Mouse (Mus musculus): ENCODE data around the gene Atp13a5.

Gene Atp13a5

DNA sequence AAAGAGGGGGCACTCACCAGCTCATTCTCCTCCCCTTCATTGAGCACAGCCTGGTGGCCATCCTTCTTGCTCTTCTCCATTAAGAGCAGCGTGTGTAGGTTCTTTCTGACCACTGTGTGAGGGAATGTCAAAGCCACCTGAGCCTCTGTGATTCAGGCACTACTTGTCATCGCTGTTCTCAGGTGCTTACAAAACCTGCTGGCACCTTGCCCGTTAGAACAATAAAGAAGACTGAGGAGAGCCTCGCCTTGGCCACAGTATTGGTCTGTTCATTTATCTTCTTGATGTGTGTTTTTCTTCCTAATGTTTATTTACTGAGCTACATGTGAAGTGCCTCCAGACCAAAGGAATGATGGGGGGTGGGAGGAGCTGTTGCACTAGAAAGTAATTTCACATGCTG is at the start of gene Atp13a5:
TSS of gene Atp13a5 (minus strand) at position 275 of the 400 bp plus-strand sequence.
- in situ Hi-C loops (cut with MboI; ENCODE audit: unreplicated experiment in 2 of 2) = no loop called here

DNA sequence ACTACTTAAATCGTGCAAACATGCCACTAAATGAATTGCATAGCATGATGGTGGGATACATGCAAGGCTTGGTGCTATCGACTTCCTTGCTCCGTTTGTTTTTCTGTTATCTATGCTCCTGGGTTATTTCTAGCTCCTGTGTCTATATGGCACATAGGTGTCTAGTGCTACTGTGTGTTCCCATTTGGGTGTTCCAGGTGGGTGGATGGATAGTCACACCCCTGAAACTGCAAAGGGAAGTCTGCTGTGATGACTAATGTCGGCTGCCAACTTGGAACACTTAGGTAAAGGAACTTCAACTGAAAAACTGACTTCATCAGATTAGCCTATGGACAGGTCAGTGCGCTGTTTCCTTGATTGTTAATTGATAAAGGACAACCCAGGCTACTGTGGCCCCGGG is 36.3 kb upstream of the Atp13a5 start:
- in situ Hi-C loops (cut with MboI; ENCODE audit: unreplicated experiment in 2 of 2) = no loop called here

DNA sequence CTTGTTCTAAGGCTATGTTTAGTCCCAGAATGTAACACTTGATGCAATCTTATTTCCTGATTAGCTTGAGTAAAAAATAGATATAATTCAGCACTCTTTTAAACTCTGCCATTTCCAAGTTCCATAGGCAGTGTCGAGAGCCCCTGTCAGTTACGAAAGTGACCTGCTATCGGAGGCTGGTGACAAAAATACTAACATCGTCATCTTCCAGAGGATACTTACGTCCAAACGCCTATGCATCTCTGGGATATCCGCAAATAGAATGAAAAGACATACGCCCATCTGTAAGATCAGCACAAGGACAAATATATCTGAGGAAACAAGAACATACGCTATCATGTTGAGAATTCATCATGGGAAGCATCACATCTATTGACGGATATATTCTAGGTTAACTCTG is 28.8 kb upstream of the Atp13a5 start:
- in situ Hi-C loops (cut with MboI; ENCODE audit: unreplicated experiment in 2 of 2) = no loop called here

DNA sequence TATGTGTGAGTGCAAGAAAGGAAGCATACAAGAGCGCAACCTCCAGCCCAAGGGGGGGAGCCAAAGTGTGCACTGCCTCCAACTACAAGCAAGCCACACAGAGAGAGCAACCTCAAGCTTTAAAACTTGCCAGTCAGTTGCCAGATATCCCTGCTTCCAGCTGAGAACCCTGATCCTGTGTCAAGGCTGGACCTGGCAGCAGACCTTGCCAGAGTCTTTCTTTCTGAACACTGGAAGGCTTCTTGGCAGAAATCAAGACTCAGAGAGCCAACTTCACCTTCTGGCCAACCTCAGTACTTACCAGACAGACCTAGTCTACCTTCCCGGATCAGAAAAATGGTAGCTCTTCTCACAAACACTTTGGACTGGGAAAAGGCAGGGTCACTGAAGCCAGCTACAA is 20.5 kb upstream of the Atp13a5 start:
- in situ Hi-C loops (cut with MboI; ENCODE audit: unreplicated experiment in 2 of 2) = no loop called here

DNA sequence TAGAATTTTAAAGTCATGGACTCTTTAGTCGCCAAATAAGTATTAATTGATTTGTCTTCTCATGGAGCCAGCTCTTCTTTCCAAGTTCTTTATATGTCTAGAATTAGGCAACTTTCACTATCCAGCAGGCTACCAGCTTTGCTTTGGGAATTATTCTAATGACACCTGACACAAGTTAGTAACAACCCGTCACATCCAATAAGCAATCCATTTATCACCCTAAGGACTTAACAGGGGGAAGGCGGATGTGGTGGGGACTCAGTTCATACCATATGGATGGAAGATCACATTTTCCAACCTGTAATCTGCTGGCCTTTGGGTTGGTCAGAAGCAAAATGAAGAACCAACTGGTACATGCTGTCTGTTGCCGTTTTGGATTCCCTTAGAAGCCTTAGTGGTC is 6.2 kb upstream of the Atp13a5 start:
- in situ Hi-C loops (cut with MboI; ENCODE audit: unreplicated experiment in 2 of 2) = no loop called here

DNA sequence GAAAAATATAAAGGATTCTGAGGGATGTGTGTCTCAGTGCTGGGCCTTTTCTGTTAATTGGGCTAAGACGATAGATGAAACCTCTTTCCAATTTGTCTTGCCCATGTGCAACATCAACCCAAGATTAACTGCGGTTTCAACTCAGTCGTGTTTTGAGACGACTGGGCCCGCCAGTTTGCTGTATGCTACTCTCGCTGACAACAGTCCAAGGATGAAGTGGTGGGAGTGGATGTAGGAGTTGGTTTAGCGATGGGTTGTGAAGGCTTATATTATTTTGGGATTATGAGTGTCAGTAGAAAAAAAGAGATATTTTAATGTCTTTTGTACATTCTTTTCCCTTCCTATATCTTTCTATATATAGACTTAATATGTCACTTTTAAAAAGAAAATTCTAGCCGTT is 3.9 kb downstream of the Atp13a5 start:
- in situ Hi-C loops (cut with MboI; ENCODE audit: unreplicated experiment in 2 of 2) = no loop called here

DNA sequence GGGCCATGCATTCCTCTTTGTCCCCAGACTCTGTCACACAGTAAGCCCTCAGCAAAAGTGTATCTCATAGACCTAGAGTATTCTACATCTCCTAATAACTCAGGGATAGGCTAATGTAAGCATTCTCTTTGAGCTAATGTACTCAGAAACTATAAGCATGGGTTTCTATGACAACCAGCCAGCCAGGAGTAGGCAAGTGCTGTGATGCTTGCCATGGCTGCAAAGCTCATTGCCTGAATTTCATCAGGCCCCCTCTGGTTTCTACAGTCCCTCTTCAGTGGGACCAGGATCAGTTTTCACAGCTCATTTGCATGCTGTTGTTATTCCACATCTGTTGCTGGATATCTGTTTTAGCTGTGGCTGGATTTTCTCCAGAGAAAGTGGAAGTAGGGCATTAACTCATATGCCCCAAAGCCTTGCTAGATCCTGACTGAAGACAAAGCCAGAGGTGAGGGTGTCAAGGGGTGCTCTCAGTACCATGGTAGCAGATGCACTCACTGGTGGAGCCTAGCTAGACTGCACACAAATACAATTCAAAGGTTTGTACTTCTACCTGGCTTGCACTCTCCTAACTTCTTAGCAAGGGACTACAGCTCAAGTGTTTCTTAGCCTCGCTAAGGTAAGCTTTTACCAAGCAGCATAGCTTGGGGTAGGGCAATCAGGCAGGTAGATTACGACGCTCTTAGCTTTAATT is 47.0 kb downstream of the Atp13a5 start:
- in situ Hi-C loops (cut with MboI; ENCODE audit: unreplicated experiment in 2 of 2) = no loop called here

DNA sequence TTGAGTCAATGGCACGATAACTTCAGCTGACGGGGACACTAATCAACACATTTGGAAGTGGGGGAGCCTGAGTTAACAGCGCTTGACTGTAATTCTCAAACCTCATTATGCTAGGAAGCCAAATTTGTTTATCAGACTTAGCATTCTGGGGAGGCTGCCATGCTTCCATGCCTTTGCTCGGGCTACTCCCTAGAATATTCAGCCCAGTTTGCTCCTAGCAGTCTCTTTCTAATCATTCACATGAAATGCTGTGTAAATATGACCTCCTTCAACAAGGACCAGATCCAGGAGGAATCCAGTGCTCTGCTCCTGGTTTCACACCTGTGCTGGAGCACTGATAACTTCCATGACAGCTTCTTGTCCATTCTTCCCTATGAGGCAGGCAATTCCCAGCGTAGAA is 47.6 kb downstream of the Atp13a5 start:
- in situ Hi-C loops (cut with MboI; ENCODE audit: unreplicated experiment in 2 of 2) = no loop called here

DNA sequence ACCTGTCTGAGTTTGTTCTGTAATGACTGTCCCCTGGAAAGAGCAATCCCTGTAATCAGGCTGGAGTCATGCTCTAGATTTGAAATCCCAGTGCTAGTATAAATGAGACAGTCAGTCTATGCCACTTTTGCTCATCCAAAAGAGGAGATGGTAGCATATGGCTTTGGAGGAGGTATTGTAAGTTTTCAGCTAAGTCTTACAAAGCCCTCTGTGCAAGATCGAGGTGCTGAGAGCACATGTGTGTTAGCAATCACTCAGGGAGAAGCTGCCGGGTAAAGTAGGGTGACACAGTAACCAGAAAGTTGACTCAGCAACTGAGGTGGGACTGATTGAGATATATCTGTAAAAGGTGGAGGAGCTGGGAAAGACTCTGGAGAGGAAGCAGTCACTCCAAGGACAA is 49.3 kb downstream of the Atp13a5 start:
- in situ Hi-C loops (cut with MboI; ENCODE audit: unreplicated experiment in 2 of 2) = no loop called here

DNA sequence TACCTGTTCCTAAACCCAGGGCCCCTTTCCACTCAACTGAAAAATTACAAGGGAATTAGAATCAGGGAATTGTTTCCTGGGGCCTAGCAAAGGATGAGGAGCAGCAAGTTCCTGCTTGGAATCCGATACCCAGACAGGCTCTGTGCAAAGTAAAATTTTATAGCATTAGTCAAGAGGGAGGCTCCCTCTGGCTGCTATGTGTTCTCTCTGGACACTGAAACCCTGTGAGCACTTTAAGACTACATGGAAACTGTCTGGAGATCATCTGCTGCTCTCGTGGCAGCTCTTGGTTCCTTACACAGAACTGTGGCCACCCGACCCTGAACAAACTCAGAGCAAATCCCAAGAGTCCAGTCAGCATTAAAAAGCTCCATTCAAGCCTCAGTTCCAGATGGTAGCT is 50.6 kb downstream of the Atp13a5 start:
- in situ Hi-C loops (cut with MboI; ENCODE audit: unreplicated experiment in 2 of 2) = no loop called here

DNA sequence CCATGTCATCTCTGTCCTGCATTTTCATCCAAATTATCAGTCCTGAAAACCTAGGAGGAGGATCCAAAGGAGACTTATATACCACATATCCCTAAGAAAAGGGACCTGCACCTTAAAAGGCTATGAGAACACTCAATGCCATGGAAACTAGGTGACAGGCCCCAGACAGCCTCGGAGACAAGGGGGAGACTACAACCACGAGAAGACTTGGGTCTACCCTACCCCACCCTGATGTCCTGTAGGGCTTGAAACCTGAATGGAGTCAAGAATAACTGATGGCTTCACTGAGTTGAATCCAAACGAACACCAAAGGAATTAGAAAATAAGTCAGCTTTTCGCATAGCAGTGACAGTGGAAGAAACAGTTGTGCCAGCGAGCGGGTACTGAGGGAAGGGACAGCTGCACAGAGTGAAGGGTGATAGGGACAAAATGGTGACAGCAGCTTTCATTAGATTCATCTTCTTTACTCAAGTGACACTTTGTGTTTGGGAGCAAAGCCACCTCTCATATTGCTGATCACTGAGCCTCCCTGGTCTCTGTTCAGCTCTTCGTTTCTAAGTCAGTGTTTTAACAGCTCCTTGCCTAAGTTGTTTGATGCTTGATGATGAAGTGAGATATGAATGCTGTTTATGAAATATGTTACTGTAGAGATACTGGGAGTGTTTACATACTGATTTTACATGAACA is 53.2 kb downstream of the Atp13a5 start:
- in situ Hi-C loops (cut with MboI; ENCODE audit: unreplicated experiment in 2 of 2) = no loop called here

DNA sequence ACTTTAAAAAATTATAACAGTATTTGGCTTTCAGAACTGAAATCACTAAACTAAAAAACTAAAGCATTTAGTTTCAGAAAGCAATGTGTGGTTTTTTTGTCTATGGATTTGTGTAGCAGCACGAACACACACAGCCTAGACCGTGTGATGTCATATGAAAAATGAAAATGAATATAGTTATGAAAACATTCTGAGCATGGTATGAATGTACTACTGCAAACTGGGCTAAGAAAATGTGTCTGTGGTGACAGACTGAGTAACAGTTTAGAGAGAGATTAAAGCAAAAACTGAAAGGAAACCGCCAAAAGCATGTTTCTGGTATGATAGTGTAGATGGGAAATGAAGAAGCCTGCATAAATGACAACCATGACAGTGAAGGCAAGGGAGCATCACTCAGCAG is 57.8 kb downstream of the Atp13a5 start:
- in situ Hi-C loops (cut with MboI; ENCODE audit: unreplicated experiment in 2 of 2) = no loop called here

DNA sequence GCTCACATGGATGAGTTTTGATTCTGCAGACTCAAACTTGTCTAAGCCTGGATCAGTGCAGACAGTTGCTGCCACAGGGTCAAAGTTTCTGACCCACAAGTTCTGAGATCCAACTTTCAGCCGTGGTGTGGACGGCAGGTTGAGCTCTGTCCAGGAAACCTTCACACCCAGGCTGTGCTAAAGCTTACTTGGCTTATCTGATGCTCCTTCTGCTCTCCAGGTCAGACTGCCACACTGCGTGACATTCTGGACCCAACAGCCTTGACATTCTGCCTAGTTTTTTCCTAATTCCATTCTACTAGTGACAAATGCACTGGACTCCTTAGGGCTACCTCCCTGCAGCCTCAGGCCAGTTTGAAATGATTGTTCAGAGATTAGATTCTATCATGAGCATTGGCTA is 63.1 kb downstream of the Atp13a5 start:
- in situ Hi-C loops (cut with MboI; ENCODE audit: unreplicated experiment in 2 of 2) = no loop called here

DNA sequence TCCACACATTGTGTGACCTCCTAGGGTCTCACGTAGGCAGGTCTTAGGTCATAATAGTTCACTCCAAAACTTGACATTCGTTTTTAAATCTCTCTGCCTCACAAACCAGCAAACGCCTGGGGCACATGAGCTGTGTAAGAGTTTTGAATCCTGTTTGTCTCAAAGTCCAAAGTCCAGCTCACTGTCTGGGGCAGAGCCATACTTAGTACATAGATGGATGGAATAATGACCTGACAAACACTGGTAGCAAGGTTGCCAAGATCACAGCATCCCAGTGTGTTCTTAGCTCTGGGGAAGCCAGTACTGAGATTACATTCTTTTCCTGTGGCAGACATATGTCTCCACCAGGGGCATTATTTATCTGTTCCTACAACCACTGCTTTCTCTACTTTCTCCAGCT is 63.5 kb downstream of the Atp13a5 start:
- in situ Hi-C loops (cut with MboI; ENCODE audit: unreplicated experiment in 2 of 2) = no loop called here

DNA sequence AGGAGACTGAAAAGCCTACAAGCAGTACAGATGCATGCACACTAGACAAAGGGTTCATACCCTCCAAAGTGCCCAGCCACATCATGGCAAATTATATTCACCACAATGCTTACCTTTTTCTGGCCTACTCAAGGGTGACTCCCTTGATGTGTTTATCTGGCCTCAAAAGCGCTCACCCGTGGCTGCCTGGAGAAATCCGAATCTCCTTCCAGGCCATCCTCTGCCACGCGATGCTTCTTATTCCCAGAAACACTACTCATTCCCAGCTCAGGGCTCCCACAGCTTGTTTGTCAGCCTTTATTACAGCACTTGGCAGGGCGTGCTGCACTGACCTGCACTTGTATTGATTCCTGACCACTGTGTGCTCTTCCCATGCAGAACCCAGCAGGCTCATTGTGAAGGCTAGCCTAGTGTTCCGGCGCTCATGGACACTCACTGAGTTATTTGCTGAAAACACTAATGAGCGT is 80.9 kb downstream of the Atp13a5 start:
- in situ Hi-C loops (cut with MboI; ENCODE audit: unreplicated experiment in 2 of 2) = no loop called here

DNA sequence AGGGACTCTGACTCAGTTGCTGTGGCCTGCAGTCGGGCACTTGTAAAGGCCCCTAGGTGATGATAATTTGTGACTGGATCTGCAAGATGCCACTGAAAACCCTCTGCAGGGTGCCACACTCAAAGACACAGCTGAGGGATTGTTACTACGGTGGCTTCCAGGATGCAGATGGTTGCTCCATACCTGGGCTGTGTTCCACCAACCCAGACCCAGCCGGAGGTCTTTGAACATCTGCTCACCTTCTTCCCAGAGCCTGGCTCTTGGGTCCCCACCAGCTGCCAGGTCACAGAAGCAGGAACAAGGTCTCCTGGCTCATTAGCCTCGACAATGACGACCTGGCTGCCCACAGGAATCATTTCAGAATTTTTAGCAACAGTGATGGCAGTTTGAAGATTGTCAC is 97.8 kb downstream of the Atp13a5 start:
- in situ Hi-C loops (cut with MboI; ENCODE audit: unreplicated experiment in 2 of 2) = no loop called here

DNA sequence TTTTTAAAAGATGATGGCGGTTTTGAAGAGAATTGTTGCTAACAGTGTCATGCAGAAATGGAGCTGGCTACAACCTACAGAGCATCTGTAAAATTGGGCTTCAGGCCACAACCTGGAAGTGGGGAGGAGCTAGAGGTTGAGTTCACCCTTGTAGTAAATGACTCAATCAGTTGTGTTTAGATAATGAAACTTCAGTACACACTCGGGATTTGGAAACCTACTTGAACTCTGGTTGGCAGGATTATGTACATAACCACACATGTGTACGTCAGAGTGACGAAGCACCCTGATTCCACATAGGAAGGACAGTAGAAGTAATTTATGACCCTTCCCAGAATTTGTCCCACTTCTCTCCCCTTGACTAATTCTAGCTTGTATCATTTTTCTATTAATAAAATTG is 124.2 kb downstream of the Atp13a5 start:
- in situ Hi-C loops (cut with MboI; ENCODE audit: unreplicated experiment in 2 of 2) = no loop called here

DNA sequence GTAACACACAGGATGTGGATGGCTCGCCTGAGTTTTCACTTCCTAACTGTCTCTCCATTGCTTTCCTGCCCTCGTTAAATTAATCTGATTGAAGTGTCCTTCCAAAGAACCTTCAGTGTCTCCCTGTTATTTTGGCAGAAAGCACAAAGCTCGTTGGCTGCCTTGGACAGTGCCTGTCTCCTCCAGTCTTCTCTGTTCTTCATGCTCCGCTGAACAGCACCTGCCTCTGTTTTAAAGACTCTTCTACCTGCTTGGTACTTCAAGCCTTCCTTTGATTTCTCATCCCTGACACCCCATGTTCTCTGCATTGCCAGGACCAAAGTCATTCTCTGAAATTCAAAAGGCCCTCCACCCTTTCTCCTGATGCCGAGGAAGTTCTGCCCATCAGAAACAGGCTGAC is 142.6 kb downstream of the Atp13a5 start:
- in situ Hi-C loops (cut with MboI; ENCODE audit: unreplicated experiment in 2 of 2) = no loop called here

DNA sequence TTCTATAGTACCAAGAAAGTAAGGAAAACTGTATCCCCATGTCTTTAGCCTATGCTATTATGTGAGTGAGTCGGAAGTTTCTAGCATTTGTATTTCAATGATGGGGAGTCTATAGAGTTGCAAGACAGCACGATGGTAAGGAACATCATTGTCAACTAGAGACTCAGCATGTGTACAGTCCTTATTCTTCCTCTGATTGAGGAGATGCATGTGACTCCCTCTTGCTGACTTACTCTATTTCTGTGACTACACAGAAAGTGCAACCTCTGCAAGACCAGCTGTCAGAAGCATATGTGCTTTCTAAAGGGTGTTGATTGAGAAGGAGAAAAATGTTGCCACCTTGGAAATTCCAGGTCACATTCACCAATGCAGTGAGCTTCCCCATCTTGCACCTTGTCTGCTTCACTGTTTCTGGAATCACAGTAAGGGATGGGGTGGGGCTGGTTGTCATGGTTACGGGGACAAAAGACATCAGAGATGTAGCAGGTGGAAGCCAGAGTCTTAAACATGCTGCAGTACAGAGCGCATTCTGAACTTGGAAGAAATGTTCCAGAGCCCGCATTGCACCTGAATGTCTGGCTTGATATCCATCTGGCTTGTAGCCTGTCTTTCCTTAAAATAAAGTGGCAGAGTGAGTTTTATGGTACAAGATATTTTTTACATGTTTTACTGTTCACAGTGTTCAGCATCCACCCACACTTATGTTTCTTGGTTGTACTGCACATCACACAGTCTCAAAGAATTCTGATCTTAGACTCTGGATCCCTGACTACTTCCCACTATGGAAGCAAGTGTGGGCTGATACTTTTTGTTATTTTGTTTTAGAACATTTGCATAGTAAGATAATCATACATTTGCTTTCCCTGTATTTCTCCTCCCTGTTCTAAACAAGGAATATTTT is 161.9 kb downstream of the Atp13a5 start:
- in situ Hi-C loops (cut with MboI; ENCODE audit: unreplicated experiment in 2 of 2) = no loop called here

DNA sequence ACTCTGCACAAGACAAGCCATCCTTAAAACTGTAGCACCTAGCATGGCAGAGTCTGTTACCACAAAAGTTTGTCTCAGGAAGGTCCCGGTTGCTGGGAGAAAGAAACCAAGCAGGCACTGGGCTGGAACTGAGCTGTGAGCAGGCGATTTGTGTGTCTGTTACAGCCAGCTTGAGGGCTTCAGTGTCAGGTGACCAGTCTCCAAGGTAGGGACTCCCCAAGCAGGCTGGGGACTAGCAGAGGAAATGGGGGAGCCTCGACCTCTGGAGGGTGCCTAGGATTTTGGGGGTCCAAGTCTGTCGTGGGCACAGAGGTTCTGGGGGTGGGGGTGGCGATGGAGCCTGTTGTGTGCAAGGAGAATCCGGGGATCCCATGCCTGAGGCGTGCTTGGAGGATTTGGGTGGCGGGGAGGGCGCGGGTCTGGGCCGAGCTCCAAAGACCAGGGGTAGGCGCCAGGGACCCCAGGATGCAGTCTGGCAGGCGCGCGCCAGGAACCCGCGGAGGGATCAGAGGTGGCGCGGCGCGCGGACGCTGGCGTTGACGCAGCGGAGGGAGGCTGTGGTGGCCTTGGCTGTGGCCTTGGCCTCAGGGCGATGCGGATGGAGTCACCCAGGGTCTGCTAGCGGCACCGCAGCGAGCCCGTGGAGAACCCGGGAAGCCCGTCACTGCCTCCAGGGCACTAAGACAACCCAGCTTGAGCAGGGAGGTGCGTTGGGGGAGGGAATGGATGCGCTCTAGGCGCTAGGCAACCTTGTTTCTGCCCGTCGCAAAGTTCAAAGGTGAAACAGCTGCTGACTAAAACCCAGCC is 168.7 kb downstream of the Atp13a5 start, which contains the start of gene Hrasls:
TSS of gene Hrasls (plus strand) at position 91 of the 807 bp plus-strand sequence.
- in situ Hi-C loops (cut with MboI; ENCODE audit: unreplicated experiment in 2 of 2) = no loop called here
